Mouse (Mus musculus) thymus, postnatal 36 days (tissue): ENCODE results near the gene Lamc1.
A peak's percentile ranks its signal among the peaks of the same experiment; 100 is the strongest.
"Not testable (repeated sequence)": the region's sequence is repeated elsewhere in the genome, so short reads cannot be mapped to it uniquely, and the experiment has no call there.

Source experiments
- DNase-seq, 2 experiments: peaks; one replicate each; pipeline ENCODE4 v3.0.0; 2022; ENCODE audit warnings: mixed read lengths in 2 of 2

Lamc1 gene

DNA sequence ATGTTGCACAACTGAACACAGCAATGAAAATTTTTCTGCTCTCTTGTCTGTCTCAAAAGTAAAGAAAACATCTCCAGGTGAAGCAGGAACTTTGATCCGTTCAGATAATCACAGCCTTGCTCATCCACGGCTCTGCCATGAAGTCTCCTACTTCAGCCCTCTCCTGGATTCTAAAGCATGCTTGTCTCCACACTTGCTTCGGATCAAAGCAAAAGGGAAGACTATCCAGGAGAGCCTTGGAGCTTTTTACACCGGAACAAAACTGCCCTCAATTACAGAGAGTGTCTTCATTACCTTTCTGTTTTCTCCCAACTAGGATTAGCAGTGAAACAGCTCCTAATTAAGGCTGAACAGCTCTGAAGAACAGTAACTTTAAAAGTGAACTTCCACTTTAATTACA is 1.4 kb downstream of the Lamc1 start:
- DNase-seq, result no peak

GRCm38 (mm10) chr1:153329306-153329705 is 3.3 kb downstream of the Lamc1 start:
- DNase-seq, result no peak

DNA sequence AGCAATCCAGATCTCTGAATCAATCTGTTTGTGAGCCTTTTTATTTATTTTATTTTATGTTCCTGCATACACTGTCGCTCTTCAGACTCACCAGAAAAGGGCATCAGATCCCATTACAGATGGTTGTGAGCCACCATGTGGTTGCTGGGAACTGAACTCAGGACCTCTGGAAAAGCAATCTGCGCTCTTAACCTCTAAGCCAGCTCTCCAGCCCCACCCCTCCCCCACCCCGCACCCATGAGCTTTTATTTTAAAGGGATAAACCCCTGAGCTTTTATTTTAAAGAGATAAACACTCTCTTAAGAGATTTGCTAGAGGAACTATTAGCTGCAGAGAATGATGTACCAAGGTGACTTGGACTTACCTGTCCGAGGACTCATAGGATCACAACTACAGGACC is 5.5 kb downstream of the Lamc1 start:
- DNase-seq, result no peak

- DNase-seq, result no peak
These were observed 6.4 kb downstream of the Lamc1 start for GRCm38 (mm10) chr1:153326226-153326625.

DNA sequence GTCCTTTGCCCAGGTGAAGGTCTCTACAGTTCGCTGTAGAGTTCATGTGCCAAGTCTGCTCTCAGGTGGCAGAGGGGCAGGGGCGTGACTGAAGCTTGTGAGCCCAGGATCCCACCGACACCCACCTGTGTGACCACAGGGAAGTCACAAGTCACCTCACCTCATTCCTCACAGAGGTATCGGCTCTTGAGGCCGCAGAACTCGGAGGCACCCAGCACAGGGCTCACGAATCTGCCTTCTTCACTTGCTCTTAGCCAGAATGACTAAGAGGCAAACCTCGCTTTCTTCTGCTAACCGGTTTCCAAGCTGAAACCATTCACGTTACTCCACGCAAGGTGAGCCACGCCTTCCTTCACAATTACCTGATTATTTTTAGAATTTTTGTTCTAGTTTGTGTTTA is 11.2 kb downstream of the Lamc1 start:
- DNase-seq, result no peak

- no peak for DNase-seq
These were observed 11.9 kb downstream of the Lamc1 start for GRCm38 (mm10) chr1:153320554-153321147.

DNA sequence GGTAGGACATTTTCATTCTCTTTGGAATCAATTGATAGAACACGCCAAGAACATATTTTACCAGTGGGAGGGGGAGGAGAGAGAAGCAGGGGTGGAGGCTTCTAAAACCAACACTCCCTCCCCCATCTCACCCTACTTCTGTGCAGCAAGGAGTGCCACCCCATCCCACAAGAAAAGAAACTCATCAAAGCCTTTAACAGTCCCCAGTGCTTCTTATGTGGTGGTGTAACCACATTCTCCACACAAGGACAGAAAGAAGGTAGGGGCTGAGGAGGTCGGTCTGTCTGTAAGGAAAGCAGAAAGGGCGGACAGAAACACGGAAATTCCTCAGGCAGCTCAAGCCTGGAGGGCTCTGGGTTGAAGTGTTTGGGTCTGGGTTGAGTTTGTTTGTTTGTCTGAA is 12.5 kb downstream of the Lamc1 start:
- peak; percentile 51 to 61 for DNase-seq

DNA sequence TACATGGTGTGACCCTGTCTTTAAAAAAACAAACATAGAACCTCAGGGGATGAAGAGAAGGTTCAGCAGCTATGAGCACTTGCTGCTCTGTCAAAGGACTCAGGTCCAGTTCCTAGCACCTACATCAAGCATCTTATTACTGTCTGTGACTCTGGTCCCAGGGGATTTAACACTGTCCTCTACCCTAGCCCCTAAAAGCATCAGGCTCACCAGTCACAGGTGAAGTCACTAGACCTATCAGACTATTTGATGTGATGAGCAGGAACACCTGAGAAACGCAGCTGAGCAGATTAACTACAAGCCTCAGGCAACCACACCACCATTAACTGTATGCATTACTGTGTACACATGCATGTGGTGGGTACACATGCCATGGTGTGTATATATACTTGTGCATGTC is 13.8 kb downstream of the Lamc1 start:
- DNase-seq, result no peak

- no peak for DNase-seq
These were observed 14.3 kb downstream of the Lamc1 start for GRCm38 (mm10) chr1:153318287-153318686.

DNA sequence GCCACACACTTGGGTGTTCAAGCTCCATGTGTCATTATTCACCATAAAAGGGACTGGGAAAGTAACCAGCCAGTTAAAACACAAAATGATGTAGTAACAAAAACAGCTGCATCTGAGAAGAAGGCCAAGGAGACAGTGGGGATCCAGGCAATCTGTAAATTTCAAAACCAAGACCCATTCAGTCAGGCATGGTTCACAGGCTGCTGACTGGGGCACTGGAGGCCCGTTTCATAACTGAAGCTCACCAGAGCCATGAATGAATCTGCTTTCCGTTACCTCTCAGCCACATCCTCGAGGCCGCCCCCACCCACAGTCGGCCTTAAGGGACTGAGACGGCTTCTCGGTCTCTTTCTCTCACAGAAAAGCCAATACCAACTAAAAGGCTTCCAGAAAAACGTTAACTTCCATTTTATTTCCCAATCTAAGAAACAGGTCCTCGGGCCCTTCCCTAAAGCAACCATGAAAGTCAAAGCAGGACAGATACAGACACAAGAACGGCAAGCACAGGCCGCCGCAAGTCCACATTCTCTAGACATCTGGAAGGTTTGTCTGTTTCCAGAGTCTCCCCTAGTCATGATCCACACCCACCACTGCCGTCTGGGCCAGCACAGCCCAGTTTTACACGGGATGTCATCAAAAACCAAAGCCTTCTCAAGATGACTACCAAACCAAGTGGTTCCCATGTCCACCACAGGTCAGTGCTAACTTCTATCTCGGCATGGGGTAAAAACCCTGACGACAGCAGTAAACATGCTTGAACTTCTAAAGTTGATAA is 14.9 kb downstream of the Lamc1 start:
- no peak for DNase-seq

- DNase-seq, result no peak
These were observed 15.6 kb downstream of the Lamc1 start for GRCm38 (mm10) chr1:153316956-153317355.

DNA sequence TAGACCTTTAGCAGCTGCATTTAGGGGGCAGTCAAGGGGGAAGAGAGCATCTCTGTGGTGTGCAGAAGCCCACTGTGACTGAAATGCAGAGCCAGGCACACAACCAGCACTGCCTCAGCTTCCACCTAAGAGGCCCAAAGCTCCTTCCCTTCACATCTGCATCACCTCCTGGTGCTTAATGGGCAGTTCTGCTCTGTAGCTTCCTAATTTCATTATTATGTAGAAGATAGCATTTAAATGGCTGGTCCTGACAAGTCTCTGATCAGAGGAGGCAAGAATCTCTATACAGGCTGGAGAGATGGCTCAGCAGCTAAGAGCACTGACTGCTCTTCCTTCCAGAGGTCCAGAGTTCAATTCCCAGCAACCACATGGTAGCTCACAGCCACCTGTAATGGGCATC is 16.3 kb downstream of the Lamc1 start:
- DNase-seq, result no peak

GRCm38 (mm10) chr1:153315121-153315520 is 17.5 kb downstream of the Lamc1 start:
- DNase-seq, result peak; percentile 54 to 56

DNA sequence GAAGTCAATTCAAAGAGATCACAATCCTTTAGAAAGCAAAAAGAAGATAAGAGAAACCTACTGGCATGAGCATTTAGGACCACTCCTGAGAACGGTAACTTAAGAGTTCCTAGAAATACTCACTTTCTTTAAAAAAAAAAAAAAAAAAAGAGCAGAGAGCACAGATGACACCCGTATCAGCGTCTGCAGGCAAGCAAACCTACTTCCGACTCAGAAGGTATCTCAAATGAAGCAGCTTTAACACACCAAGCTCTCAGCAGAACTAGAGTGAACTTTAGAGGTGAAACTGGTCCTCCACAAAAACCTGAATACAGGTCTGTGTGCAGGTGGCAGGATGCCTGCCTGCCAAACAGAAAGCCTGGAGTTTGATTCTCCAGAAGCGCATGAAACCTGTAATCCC is 19.6 kb downstream of the Lamc1 start:
- no peak for DNase-seq

GRCm38 (mm10) chr1:153310190-153310589 is 22.4 kb downstream of the Lamc1 start:
- DNase-seq, result no peak

DNA sequence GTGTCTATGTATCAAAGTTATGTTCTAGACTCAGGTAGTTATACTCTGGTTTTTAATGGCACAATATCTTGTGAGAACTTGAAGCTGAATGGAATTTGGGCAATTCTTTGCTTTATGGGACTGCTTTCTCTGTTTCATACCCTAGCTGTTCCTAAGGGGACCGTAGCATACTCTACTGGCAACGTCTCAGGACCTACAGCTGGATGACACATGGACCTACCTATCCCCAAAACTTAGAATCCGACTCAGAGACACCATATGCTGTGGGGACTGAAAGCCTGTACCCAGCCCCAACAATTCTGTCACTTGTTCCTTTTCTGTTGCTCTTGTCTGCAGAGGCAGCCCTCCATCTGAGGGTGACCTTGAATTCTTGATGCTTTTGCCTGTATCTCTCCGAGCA is 23.3 kb downstream of the Lamc1 start:
- DNase-seq, result no peak

DNA sequence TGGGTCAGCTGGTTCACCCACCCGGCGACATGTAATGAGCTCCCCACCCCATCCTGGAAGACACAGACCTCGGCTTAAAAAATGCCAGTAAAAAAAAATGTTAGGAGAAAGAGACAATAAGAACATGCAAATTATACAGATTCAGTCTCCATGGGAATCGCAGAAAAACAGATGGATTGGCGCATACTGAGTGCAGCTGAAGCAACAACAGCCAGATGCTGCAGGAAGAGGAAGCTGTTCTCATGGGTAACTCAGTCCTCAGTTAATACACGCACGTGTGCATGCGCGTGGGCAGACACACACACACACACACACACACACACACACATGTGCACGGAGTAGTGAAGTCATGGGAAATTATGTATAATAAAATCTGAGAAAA is 23.7 kb downstream of the Lamc1 start:
- peak; percentile 26 to 47 for DNase-seq

- DNase-seq, result peak; percentile 49 to 70
These were observed 24.2 kb downstream of the Lamc1 start for GRCm38 (mm10) chr1:153308179-153308914.

GRCm38 (mm10) chr1:153307509-153308178 is 24.9 kb downstream of the Lamc1 start:
- DNase-seq, result no peak

DNA sequence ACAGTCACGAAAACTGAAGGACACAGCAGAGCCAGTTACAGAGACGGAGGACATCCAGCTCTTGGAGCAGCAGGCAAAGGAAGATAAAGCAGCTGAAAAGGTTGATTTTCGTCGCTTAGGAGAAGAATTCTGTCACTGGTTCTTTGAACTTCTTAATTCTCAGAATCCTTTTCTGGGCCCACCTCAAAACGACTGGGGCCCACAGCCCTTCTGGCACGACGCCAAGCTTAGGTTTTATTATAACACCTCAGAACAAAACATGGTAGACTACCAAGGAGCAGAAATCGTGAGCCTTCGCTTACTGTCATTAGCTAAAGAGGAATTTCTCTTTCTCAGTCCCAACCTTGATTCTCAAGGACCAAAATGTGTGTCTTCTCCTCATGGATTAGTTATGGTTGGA is 26.9 kb downstream of the Lamc1 start:
- not testable (repeated sequence) for DNase-seq

- peak in 1 of 2 experiments; percentile 30 for DNase-seq
These were observed 27.3 kb downstream of the Lamc1 start for GRCm38 (mm10) chr1:153305249-153305648.

DNA sequence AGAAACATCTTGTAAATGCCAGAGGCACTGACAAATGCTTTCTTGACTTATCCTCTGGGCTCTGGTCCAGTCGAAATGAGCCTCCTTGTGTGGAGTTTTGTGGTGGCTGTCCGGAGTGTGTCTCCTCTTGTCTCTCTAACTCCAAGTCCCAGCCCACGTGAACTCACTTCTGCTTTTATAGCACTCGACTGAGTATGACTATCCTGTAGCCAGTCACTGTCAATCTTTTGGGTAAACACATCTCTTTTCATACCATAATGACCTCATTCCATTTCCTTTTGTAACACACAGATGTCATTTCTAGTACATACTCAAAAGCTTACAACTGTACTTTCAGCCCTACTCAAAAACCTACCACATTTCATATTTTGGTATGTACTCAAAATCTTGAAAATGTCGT is 33.1 kb downstream of the Lamc1 start:
- DNase-seq, result peak; percentile 27 to 35

GRCm38 (mm10) chr1:153297774-153298363 is 34.7 kb downstream of the Lamc1 start:
- DNase-seq, result not testable (repeated sequence)
